Mouse (Mus musculus) gastrocnemius, postnatal 36 days (tissue): ENCODE data around the gene Gnl1. TPM values are rescaled to one million over a fixed set of nuclear protein-coding genes. Genes with fewer than 3 reads are reported as not detected.
"Not testable (repeated sequence)": the region's sequence is repeated elsewhere in the genome, so short reads cannot be mapped to it uniquely, and the experiment has no call there.

ENCODE experiments used
- DNase-seq, 2 experiments: peaks; one replicate each; pipeline ENCODE4 v3.0.0; 2022
- intact Hi-C: fragments of 180-260 bp; cut with DNase I; formaldehyde crosslinking; loops from one replicate; pipeline ENCODE4 v1.15.1; 2025
- long read RNA-seq, 2 experiments: library from polyadenylated mRNA; stranded (forward); transcript quantifications; one replicate each; pipeline ENCODE4 v2.0.0; 2021
- total RNA-seq, 2 experiments: library from RNA; stranded (reverse); gene quantifications; 2 replicates each; pipeline ENCODE4 v1.2.3; 2021

Gnl1 gene
- total RNA-seq = 10 to 100 TPM; 16.6 to 18.7 TPM
- long read RNA-seq, experiment 1, transcript Gnl1-201 (12 exons, 2,848 nt) = major isoform, 18 of 26 reads
- long read RNA-seq, experiment 1, partial matches to known transcripts = 7 of 26 reads
- long read RNA-seq, experiment 1, other reads (novel, unspliced or antisense) = 1 of 26 reads
- long read RNA-seq, experiment 2, transcript Gnl1-201 (12 exons, 2,848 nt) = major isoform, 14 of 24 reads
- long read RNA-seq, experiment 2, partial matches to known transcripts = 5 of 24 reads
- long read RNA-seq, experiment 2, other reads (novel, unspliced or antisense) = 5 of 24 reads

- intact Hi-C loops = no loop called here
- DNase-seq = peak; percentile 82 to 94
Measured at GRCm38 (mm10) chr17:35979401-35980362, at the start of gene Gnl1, which contains the start of gene Prr3. Gene Gnl1, plus strand, starts transcription at chr17:35979851. Gene Prr3, minus strand, starts transcription at chr17:35980236.

- no peak for DNase-seq
- intact Hi-C loops = no loop called here
Measured at GRCm38 (mm10) chr17:35930627-35931026, 49.0 kb upstream of the Gnl1 start.

GRCm38 (mm10) chr17:35932608-35933007 is 47.0 kb upstream of the Gnl1 start:
- intact Hi-C loops = no loop called here
- no peak for DNase-seq

- DNase-seq, intact Hi-C loops: not testable (repeated sequence)
Measured at GRCm38 (mm10) chr17:35935763-35936162, 43.9 kb upstream of the Gnl1 start.

GRCm38 (mm10) chr17:35937700-35938348 is 41.8 kb upstream of the Gnl1 start:
- intact Hi-C loops = loop anchor here (2.0 kb wide), 1 partner anchor 55 kb away; no protein-coding TSS in a partner anchor
- no peak for DNase-seq

GRCm38 (mm10) chr17:35939108-35939507 is 40.5 kb upstream of the Gnl1 start:
- intact Hi-C loops = loop anchor here (2.0 kb wide), 1 partner anchor 54 kb away; no protein-coding TSS in a partner anchor
- no peak for DNase-seq

GRCm38 (mm10) chr17:35939941-35940340 is 39.7 kb upstream of the Gnl1 start:
- DNase-seq = no peak
- intact Hi-C loops = loop anchor here (2.0 kb wide), 1 partner anchor 53 kb away; no protein-coding TSS in a partner anchor

GRCm38 (mm10) chr17:35950946-35951345 is 28.7 kb upstream of the Gnl1 start:
- intact Hi-C loops = not testable (repeated sequence)

GRCm38 (mm10) chr17:35952559-35952958 is 27.1 kb upstream of the Gnl1 start:
- intact Hi-C loops, DNase-seq: not testable (repeated sequence)

More at GRCm38 (mm10) chr17:35950946-35951345, 28.7 kb upstream of the Gnl1 start:
- not testable (repeated sequence) for DNase-seq

- intact Hi-C loops = no loop called here
- no peak for DNase-seq
Measured at GRCm38 (mm10) chr17:35954665-35955064, 25.0 kb upstream of the Gnl1 start.

GRCm38 (mm10) chr17:35958533-35959223 is 21.0 kb upstream of the Gnl1 start:
- intact Hi-C loops = no loop called here
- no peak for DNase-seq

GRCm38 (mm10) chr17:35963279-35963678 is 16.4 kb upstream of the Gnl1 start:
- no peak for DNase-seq
- intact Hi-C loops = no loop called here

- intact Hi-C loops = no loop called here
- DNase-seq = no peak
Measured at GRCm38 (mm10) chr17:35967621-35968020, 12.0 kb upstream of the Gnl1 start.

- DNase-seq = peak; percentile 99
- intact Hi-C loops = no loop called here
Measured at GRCm38 (mm10) chr17:35969418-35970389, 9.9 kb upstream of the Gnl1 start, which contains the start of gene Abcf1. Gene Abcf1, minus strand, starts transcription at chr17:35969761.

- intact Hi-C loops = no loop called here
- no peak for DNase-seq
Measured at GRCm38 (mm10) chr17:35972131-35972530, 7.5 kb upstream of the Gnl1 start.

- intact Hi-C loops = no loop called here
- peak in 1 of 2 experiments; percentile 69 for DNase-seq
Measured at GRCm38 (mm10) chr17:35978811-35979400, 745 bp upstream of the Gnl1 start.

- peak; percentile 24 to 49 for DNase-seq
- intact Hi-C loops = no loop called here
Measured at GRCm38 (mm10) chr17:35980363-35980754, 708 bp downstream of the Gnl1 start.

- intact Hi-C loops = no loop called here
- DNase-seq = no peak
Measured at GRCm38 (mm10) chr17:35981776-35982175, 2.1 kb downstream of the Gnl1 start.
